Mouse (Mus musculus) heart, embryonic 13.5 days (tissue): Measurements from ENCODE around the gene Eif5a2. TPM values are rescaled to one million over a fixed set of nuclear protein-coding genes. Genes with fewer than 3 reads are reported as not detected.
A peak's percentile ranks its signal among the peaks of the same experiment; 100 is the strongest.

Source experiments
- ATAC-seq: fragments of 200-750 bp; cut with Nextera tagmentation; 2 replicates; pipeline ENCODE4 v1.8.0; 2017; ENCODE audit warnings: moderate TSS enrichment; ENCODE audit not compliant: insufficient number of reproducible peaks, low FRiP score, low TSS enrichment; ENCODE audit errors: extremely low read depth
- H3K27ac ChIP-seq: fragments of 300-500 bp; sonication (generic); replicated peaks from 2 replicates; pipeline ENCODE4 v1.5.1; 2015; ENCODE audit warnings: moderate library complexity, mild to moderate bottlenecking, inconsistent platforms
- H3K27me3 ChIP-seq: fragments of 300-500 bp; sonication (generic); replicated peaks from 2 replicates; pipeline ENCODE4 v1.6.1; 2015; ENCODE audit warnings: mild to moderate bottlenecking, inconsistent platforms
- H3K36me3 ChIP-seq: fragments of 300-500 bp; sonication (generic); 2 replicates; pipeline ENCODE4 v1.6.1; 2015; ENCODE audit warnings: mild to moderate bottlenecking, inconsistent platforms
- H3K4me1 ChIP-seq: fragments of 300-500 bp; sonication (generic); 2 replicates; pipeline ENCODE4 v1.6.1; 2015; ENCODE audit warnings: inconsistent platforms
- H3K4me2 ChIP-seq: fragments of 300-500 bp; sonication (generic); 2 replicates; pipeline ENCODE4 v1.6.1; 2015; ENCODE audit warnings: inconsistent platforms, mild to moderate bottlenecking, moderate library complexity
- H3K4me3 ChIP-seq: fragments of 300-500 bp; sonication (generic); 2 replicates; pipeline ENCODE4 v1.5.1; 2015; ENCODE audit warnings: moderate library complexity, mild to moderate bottlenecking, inconsistent platforms
- H3K9ac ChIP-seq: fragments of 300-500 bp; sonication (generic); 2 replicates; pipeline ENCODE4 v1.6.1; 2015; ENCODE audit warnings: inconsistent platforms, mild to moderate bottlenecking, moderate library complexity
- H3K9me3 ChIP-seq: fragments of 300-500 bp; sonication (generic); 2 replicates; pipeline ENCODE4 v1.6.1; 2016; ENCODE audit warnings: inconsistent platforms
- WGBS: fragments of 180-500 bp; shearing (Covaris S2); methylation state at CpG from one replicate; pipeline ENCODE4 v1.1.7; 2015; ENCODE audit warnings: mixed read lengths; 5-methylcytosine and 5-hydroxymethylcytosine counted together
- polyA plus RNA-seq: library from polyadenylated mRNA; unstranded; fragments of >200 nt; fragmentation: Nextera tagmentation; extraction: Ambion mirVana; gene quantifications from 2 replicates; pipeline ENCODE4 v1.2.1, GENCODE M21; 2015

The Eif5a2 gene
- polyA plus RNA-seq, 1 experiment from 2014 or later: 9.1 TPM

DNA sequence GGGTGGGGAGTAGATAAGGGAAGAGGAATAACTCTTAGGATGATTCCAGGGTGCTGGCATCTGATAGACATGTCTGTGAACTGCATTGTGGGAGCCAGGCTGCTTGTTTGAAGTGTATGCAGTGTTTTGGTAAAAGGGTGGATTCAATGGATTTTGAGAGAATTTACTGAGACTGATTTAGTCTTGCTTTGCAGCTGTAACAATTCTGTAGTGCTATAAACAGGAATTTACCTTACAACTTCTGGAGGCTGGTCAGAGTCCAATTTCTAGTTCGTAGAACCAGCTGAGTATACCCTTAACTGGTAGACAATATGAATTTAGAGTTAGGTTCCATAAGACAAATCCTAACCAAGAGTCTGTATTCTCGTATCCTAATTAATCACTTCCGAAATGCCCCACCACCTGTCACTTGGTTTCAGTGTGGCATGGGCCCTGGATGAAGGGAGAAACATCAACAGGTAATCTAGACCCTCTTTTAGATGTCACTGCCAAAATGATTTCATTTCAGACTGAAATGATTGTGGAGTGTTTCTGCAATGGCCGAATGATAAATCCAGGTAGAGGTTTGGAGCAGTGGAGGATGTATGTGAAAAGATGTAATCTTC, 27.1 kb downstream of the Eif5a2 start:
- H3K36me3 ChIP-seq: peaks cover 24% of the 10 kb centered on the region
- H3K9ac ChIP-seq: no peak overlapping the region
- 91% methylated on average over 4 of the region's 4 CpGs for WGBS
- peaks cover 16% of the 10 kb centered on the region for H3K4me1 ChIP-seq
- no peak overlapping the region for H3K27ac ChIP-seq
- no peaks in the 10 kb centered on the region for H3K9me3 ChIP-seq
- H3K4me3 ChIP-seq: no peak overlapping the region
- ATAC-seq: no peak
- H3K27me3 ChIP-seq: no peaks in the 10 kb centered on the region
- no peak overlapping the region for H3K4me2 ChIP-seq

DNA sequence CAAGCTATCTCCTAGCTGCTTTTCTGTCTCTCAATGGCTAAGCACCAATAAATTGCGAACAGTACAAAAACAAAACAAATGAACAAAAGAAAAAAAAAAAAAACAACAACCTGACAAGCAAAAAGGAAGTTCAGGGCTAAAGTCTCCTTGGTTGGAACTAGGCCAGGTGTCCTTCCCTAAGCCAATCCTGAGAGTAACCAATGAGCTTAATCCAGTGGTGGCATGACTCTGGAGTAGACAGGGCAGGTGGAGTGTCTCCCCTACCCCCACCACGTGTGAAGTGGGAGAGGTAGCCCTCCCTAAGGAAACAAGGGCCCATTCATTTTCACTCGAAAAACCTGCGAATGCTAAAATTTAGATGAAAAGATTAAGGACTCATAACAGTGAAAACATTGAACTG, 30.4 kb downstream of the Eif5a2 start:
- Histone ChIP-seq H3K27ac (no peak overlapping the region), H3K36me3 (peaks cover 22% of the 10 kb centered on the region), H3K27me3 (no peaks in the 10 kb centered on the region), H3K4me3 (no peak overlapping the region), H3K4me2 (no peak overlapping the region), H3K4me1 (peaks cover 5% of the 10 kb centered on the region), H3K9me3 (no peaks in the 10 kb centered on the region), H3K9ac (no peak overlapping the region)
- 68% methylated on average over 4 of the region's 4 CpGs for whole genome bisulfite sequencing
- no peak for ATAC-seq

DNA sequence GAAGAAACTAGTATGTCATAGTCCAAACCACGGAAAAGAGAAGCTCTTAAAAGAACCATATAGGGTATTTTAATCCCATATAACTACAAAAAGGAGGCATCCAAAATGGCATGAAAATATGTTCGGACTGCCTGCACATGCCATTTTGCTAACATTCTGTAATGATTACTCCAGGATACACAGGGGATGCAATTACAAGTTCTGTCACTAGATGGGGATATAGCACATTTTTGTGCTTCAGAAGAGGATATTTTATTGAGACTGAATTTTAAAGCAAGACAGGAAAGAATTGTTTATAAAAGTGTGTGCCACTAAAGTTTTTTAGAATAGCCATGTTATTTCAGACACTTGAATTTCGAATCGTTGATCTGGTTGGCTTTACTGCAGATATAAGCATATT, 33.3 kb downstream of the Eif5a2 start:
- no peak for ATAC-seq
- Histone ChIP-seq H3K27me3 (no peaks in the 10 kb centered on the region), H3K4me1 (no peaks in the 10 kb centered on the region), H3K36me3 (no peaks in the 10 kb centered on the region), H3K9ac (no peak overlapping the region), H3K4me2 (no peak overlapping the region), H3K27ac (no peak overlapping the region), H3K9me3 (no peaks in the 10 kb centered on the region), H3K4me3 (no peak overlapping the region)
- WGBS: 2% methylated on average over 4 of the region's 4 CpGs

DNA sequence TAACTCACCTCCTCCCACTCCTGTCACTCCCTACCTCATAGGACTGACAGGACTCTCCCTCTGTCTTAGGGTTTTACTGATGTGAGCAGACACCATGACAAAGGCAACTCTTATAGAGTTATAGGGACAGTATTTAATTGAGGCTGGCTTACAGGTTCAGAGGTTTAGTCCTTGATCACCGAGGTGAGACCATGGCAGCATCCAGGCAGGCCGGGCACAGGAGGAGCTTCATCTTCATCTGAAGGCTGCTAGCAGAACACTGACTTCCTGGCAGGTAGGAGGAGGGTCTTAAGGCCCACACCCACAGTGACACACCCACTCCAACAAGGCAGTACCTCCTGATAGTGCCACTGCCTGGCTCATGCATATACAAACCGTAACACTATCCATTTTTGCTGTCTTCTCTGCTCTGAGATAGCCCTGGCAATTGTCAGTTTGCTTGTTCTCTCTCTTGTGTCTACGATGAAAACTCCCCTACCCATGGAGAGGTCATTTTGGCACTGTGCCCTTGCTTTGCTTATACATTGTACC, 35.0 kb downstream of the Eif5a2 start:
- ATAC-seq: no peak
- 69% methylated on average over 4 of the region's 4 CpGs for WGBS
- Histone ChIP-seq H3K4me1 (no peaks in the 10 kb centered on the region), H3K27me3 (no peaks in the 10 kb centered on the region), H3K4me2 (no peak overlapping the region), H3K27ac (no peak overlapping the region), H3K4me3 (no peak overlapping the region), H3K9ac (no peak overlapping the region), H3K9me3 (no peaks in the 10 kb centered on the region), H3K36me3 (no peaks in the 10 kb centered on the region)

DNA sequence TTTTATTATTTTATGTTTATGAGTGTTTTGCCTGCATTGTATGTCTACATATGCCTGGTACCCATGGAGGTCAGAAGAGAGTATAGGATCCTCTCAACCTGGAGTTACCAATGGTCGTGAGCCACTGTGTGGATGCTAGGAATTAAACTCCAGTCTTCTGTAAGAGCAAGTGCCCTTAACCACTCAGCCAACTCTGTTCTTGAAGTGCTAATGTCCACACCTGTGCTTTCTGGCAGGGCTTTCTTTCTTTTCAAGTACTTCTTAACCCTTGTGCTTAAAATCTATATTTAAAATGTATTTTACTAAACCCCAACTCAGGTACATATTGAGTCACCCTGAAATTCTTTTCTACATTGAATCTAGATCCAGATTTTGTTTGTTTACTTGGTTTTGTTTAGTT, 45.2 kb downstream of the Eif5a2 start:
- no peak overlapping the region for H3K9ac ChIP-seq
- H3K4me1 ChIP-seq: no peaks in the 10 kb centered on the region
- no peak overlapping the region for H3K4me3 ChIP-seq
- H3K27ac ChIP-seq: no peak overlapping the region
- WGBS: 77% methylated on average over 1 of the region's 1 CpGs
- H3K27me3 ChIP-seq: no peaks in the 10 kb centered on the region
- ATAC-seq: no peak
- no peaks in the 10 kb centered on the region for H3K9me3 ChIP-seq
- no peak overlapping the region for H3K4me2 ChIP-seq
- H3K36me3 ChIP-seq: no peaks in the 10 kb centered on the region

DNA sequence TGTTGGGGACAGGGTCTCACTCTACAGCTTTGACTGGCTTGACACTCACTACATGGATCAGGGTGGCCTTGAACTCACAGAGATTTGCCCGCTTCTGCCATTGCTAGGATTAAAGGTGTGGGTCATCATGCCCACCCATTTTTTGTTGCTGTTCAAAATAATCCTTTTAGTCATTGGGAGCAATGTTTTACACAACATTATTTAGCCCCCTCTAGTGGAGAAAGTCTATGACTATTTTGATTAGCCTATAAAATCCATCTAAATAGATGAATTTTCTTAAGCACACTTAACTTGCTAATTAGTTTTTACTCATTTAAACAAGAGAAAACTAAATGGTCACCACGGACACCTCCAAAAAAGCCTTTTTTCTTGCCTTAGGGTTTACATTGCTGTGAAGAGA, 46.5 kb downstream of the Eif5a2 start:
- Histone ChIP-seq H3K27ac (no peak overlapping the region), H3K4me3 (no peak overlapping the region), H3K4me1 (no peaks in the 10 kb centered on the region), H3K9me3 (no peaks in the 10 kb centered on the region), H3K36me3 (no peaks in the 10 kb centered on the region), H3K9ac (no peak overlapping the region), H3K4me2 (no peak overlapping the region), H3K27me3 (no peaks in the 10 kb centered on the region)
- WGBS: 71% methylated on average over 2 of the region's 2 CpGs
- ATAC-seq: no peak

DNA sequence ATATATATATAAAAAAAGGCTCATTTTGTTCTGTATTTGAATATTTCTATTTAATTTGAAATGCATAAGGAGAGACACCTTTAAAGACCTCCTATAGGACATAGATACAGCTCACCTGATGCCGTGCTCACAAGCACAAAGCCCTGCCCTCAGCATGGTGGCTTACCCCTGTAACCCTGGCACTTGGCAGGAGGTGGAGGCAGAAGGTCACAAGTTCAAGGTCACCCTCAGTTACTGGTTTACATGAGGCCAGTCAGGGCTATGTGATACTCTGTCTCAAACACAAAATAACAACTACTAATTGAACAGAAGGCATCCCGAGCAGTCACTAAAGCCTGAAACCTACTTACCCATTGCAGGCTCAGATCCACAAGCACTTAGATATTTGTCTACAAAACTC, 48.4 kb downstream of the Eif5a2 start:
- no peak overlapping the region for H3K4me2 ChIP-seq
- no peak overlapping the region for H3K27ac ChIP-seq
- ATAC-seq: no peak
- no peak overlapping the region for H3K4me3 ChIP-seq
- no peaks in the 10 kb centered on the region for H3K27me3 ChIP-seq
- H3K9me3 ChIP-seq: no peaks in the 10 kb centered on the region
- no peaks in the 10 kb centered on the region for H3K36me3 ChIP-seq
- no peaks in the 10 kb centered on the region for H3K4me1 ChIP-seq
- H3K9ac ChIP-seq: no peak overlapping the region
- 77% methylated on average over 2 of the region's 2 CpGs for WGBS

DNA sequence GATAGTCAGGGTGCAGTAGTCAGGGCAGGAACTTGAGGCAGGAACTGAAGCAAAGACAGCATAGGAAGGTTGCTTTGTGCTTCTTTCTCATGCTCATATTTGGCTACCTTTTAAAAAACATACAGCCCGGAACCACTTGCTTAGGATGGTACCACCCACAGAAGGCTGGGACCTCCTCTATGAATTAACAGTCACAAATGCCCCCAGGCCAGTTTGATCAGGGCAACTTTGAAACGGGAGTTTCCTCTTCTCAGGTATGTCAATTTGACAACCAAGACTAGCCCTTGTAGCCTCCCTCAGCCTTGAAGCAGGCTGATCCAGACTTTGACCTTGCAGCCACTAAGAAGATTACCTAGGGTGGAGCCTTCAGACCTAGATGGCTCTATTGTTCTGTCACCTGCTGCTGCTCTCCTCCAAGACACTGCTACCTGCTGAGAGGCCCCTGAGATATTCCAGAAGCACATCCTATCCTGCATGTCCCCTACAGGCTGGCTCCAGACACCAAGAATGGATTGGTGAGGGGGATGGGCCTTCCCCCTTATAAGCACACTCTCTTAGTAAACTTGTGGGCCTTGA, 55.8 kb downstream of the Eif5a2 start:
- no peak overlapping the region for H3K9ac ChIP-seq
- no peaks in the 10 kb centered on the region for H3K36me3 ChIP-seq
- no peak overlapping the region for H3K4me2 ChIP-seq
- ATAC-seq: no peak
- no peaks in the 10 kb centered on the region for H3K27me3 ChIP-seq
- H3K4me1 ChIP-seq: peaks cover 9% of the 10 kb centered on the region
- 80% methylated on average over 2 of the region's 2 CpGs for WGBS
- H3K27ac ChIP-seq: no peak overlapping the region
- H3K9me3 ChIP-seq: no peaks in the 10 kb centered on the region
- no peak overlapping the region for H3K4me3 ChIP-seq

DNA sequence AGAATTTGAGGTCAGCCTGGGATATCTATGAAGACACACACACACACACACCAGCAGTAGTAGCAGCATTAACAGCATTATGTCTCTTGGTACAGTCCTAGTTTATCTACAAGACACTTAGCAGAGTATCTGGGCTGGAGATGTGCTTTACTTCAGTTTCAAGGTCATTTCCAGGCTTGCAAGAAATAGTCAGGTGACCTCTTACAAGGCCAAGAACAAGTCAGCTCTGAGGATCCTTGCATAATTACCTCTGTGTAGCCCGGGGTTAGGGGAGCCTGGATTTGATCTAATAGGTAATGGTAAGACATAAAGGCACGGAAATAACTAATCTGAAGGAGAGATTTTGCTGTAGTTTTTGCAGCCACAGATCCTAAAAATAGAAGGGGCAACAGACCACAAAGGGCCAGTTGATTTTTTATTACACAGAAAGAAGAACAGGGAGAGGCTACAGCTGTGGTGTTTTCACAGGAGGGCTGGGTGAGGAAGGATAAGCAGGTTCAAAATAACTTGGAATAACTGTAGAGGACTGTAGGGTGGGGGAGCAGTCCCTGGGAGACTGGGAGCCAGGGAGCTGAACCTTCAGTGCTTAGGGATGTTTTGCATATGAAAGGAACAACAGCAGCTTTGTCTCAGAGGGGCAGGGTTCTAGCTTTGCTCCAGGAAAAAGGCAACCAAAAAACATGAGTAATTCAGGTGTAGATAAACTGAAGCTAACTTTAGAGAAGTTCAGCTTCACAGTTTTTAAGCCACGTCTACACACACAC, 61.0 kb downstream of the Eif5a2 start:
- WGBS: 27% methylated on average over 3 of the region's 3 CpGs
- Histone ChIP-seq H3K9ac (no peak overlapping the region), H3K9me3 (no peaks in the 10 kb centered on the region), H3K4me1 (peaks cover 22% of the 10 kb centered on the region), H3K27me3 (no peaks in the 10 kb centered on the region), H3K4me3 (no peak overlapping the region), H3K36me3 (no peaks in the 10 kb centered on the region), H3K27ac (peak overlapping the region; percentile 39; the same call in 1 of the 2 replicates), H3K4me2 (no peak overlapping the region)
- no peak for ATAC-seq

DNA sequence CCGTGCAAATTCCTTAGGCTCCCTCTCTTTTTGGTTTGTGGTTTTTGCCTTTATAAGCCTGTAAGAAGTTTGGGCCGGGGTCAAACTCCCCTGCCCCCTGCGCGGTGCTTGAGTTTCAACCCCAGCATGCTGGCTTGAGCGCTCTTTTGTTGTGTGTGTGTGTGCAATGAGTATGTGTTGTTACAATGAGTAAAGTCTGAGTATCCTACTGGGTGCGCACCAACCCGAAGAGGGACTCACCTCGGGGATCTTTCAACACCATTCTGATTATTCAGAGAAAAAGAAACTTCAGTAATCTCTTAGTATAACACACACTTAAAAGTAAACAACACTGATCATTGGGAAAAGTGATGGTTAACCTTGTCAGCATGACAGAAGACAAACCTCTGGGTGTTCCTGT, 62.2 kb downstream of the Eif5a2 start:
- no peak for ATAC-seq
- Histone ChIP-seq H3K4me3 (no peak overlapping the region), H3K36me3 (no peaks in the 10 kb centered on the region), H3K9ac (no peak overlapping the region), H3K27me3 (no peaks in the 10 kb centered on the region), H3K27ac (no peak overlapping the region), H3K9me3 (no peaks in the 10 kb centered on the region), H3K4me2 (no peak overlapping the region), H3K4me1 (peaks cover 22% of the 10 kb centered on the region)
- 63% methylated on average over 8 of the region's 8 CpGs for WGBS

DNA sequence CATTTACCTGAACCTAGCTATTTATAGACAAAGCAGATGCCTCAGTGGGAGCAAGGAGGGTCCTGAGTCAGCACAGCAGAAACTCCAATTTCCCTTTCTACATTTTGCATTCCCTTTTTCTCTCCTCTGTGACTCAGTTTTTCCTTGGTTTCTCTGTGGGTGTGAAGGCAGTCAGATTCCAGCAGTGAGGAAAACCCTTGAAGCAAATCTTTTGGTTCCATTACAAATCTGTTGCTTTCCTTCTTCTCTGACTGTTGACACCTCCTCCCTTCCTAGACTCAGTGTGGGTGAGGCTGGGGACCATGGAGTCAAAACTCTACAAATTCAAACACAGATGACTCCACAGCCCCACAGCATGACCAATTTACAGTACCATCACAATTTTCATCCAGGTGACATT, 66.0 kb downstream of the Eif5a2 start:
- Histone ChIP-seq H3K4me3 (no peak overlapping the region), H3K27ac (no peak overlapping the region), H3K27me3 (no peaks in the 10 kb centered on the region), H3K36me3 (no peaks in the 10 kb centered on the region), H3K9me3 (no peaks in the 10 kb centered on the region), H3K9ac (no peak overlapping the region), H3K4me1 (peaks cover 11% of the 10 kb centered on the region), H3K4me2 (no peak overlapping the region)
- ATAC-seq: no peak
